Mouse (Mus musculus): Measurements from ENCODE around the gene Mettl18.
"Not testable (repeated sequence)": the region's sequence is repeated elsewhere in the genome, so short reads cannot be mapped to it uniquely, and the experiment has no call there.

The Mettl18 gene

GRCm38 (mm10) chr1:163994721-163995608 lies at the start of gene Mettl18, which contains the start of gene BC055324:
TSS of gene Mettl18 (plus strand) at chr1:163994889.
TSS of gene BC055324 (minus strand) at chr1:163994796.
- in situ Hi-C loops (cut with MboI), result no loop called here

- in situ Hi-C loops (cut with MboI), result no loop called here
Observed at GRCm38 (mm10) chr1:163953396-163953795, 41.3 kb upstream of the Mettl18 start.

- in situ Hi-C loops (cut with MboI), result no loop called here
Observed at GRCm38 (mm10) chr1:163958036-163958435, 36.7 kb upstream of the Mettl18 start.

- in situ Hi-C loops (cut with MboI), result no loop called here
Observed at GRCm38 (mm10) chr1:163964008-163964689, 30.5 kb upstream of the Mettl18 start.

- in situ Hi-C loops (cut with MboI), result no loop called here
Observed at GRCm38 (mm10) chr1:163974471-163974870, 20.2 kb upstream of the Mettl18 start.

GRCm38 (mm10) chr1:163975088-163975487 lies 19.6 kb upstream of the Mettl18 start:
- in situ Hi-C loops (cut with MboI), result no loop called here

GRCm38 (mm10) chr1:163976515-163976914 lies 18.2 kb upstream of the Mettl18 start:
- in situ Hi-C loops (cut with MboI), result no loop called here

- in situ Hi-C loops (cut with MboI), result no loop called here
Observed at GRCm38 (mm10) chr1:163992371-163992770, 2.3 kb upstream of the Mettl18 start.

GRCm38 (mm10) chr1:163994173-163994720 lies 442 bp upstream of the Mettl18 start:
- in situ Hi-C loops (cut with MboI), result no loop called here

- in situ Hi-C loops (cut with MboI), result no loop called here
Observed at GRCm38 (mm10) chr1:163995609-163995913, 872 bp downstream of the Mettl18 start.

- in situ Hi-C loops (cut with MboI), result no loop called here
Observed at GRCm38 (mm10) chr1:164001831-164002452, 7.3 kb downstream of the Mettl18 start.

- in situ Hi-C loops (cut with MboI), result no loop called here
Observed at GRCm38 (mm10) chr1:164004311-164004710, 9.6 kb downstream of the Mettl18 start.

GRCm38 (mm10) chr1:164009235-164009634 lies 14.5 kb downstream of the Mettl18 start:
- in situ Hi-C loops (cut with MboI), result no loop called here

- in situ Hi-C loops (cut with MboI), result loop anchor here (5.0 kb wide), 2 partner anchors 123 to 173 kb away; no protein-coding TSS in a partner anchor
Observed at GRCm38 (mm10) chr1:164014616-164015015, 19.9 kb downstream of the Mettl18 start.

GRCm38 (mm10) chr1:164018221-164018896 lies 23.7 kb downstream of the Mettl18 start:
- in situ Hi-C loops (cut with MboI), result no loop called here

- in situ Hi-C loops (cut with MboI), result no loop called here
Observed at GRCm38 (mm10) chr1:164019789-164020188, 25.1 kb downstream of the Mettl18 start.

- in situ Hi-C loops (cut with MboI), result not testable (repeated sequence)
Observed at GRCm38 (mm10) chr1:164020746-164021145, 26.1 kb downstream of the Mettl18 start.

- in situ Hi-C loops (cut with MboI), result not testable (repeated sequence)
Observed at GRCm38 (mm10) chr1:164022106-164022505, 27.4 kb downstream of the Mettl18 start.

GRCm38 (mm10) chr1:164025685-164026084 lies 31.0 kb downstream of the Mettl18 start:
- in situ Hi-C loops (cut with MboI), result no loop called here

GRCm38 (mm10) chr1:164027416-164027815 lies 32.7 kb downstream of the Mettl18 start:
- in situ Hi-C loops (cut with MboI), result no loop called here

GRCm38 (mm10) chr1:164040385-164041135 lies 45.9 kb downstream of the Mettl18 start:
- in situ Hi-C loops (cut with MboI), result no loop called here

Data from mature B cell (primary cell).